Mouse (Mus musculus): ENCODE measurements around the gene Aim2. TPM values are rescaled to one million over a fixed set of nuclear protein-coding genes. Genes with fewer than 3 reads are reported as not detected.

The Aim2 gene
- polyA plus RNA-seq, 1 experiment from 2014 or later, result 1.6 TPM

Other genes starting within 250 kb of the Aim2 start
- gene Olfr1408, start 213.5 kb upstream of the Aim2 start, polyA plus RNA-seq (2015; fragmentation: Nextera tagmentation; extraction: Ambion mirVana), result not detected in 2 replicates
- gene Olfr1406, start 160.2 kb upstream of the Aim2 start, polyA plus RNA-seq (2015; fragmentation: Nextera tagmentation; extraction: Ambion mirVana), result not detected in 2 replicates
- gene Olfr218, start 153.1 kb upstream of the Aim2 start, polyA plus RNA-seq (2015; fragmentation: Nextera tagmentation; extraction: Ambion mirVana), result not detected in 2 replicates
- gene Olfr1404, start 138.5 kb upstream of the Aim2 start, polyA plus RNA-seq (2015; fragmentation: Nextera tagmentation; extraction: Ambion mirVana), result not detected in 2 replicates
- gene Fcer1a, start 123.7 kb upstream of the Aim2 start, polyA plus RNA-seq (2015; fragmentation: Nextera tagmentation; extraction: Ambion mirVana), result not detected in 2 replicates
- gene Olfr418, start 84.9 kb upstream of the Aim2 start, polyA plus RNA-seq (2015; fragmentation: Nextera tagmentation; extraction: Ambion mirVana), result not detected in 2 replicates
- not detected in 2 replicates for gene Mptx2, start 73.1 kb upstream of the Aim2 start, polyA plus RNA-seq (2015; fragmentation: Nextera tagmentation; extraction: Ambion mirVana)
- gene Ackr1, start 17.1 kb upstream of the Aim2 start, polyA plus RNA-seq (2015; fragmentation: Nextera tagmentation; extraction: Ambion mirVana), result 17.5 and 20.4 TPM in 2 replicates
- gene Cadm3, start 16.8 kb downstream of the Aim2 start, polyA plus RNA-seq (2015; fragmentation: Nextera tagmentation; extraction: Ambion mirVana), result 64.9 and 70.2 TPM in 2 replicates
- 0.15 TPM in 1 of 2 replicates, not detected in the other for gene Ifi206, start 140.2 kb downstream of the Aim2 start, polyA plus RNA-seq (2015; fragmentation: Nextera tagmentation; extraction: Ambion mirVana)
- not detected in 2 replicates for gene Ifi214, start 185.1 kb downstream of the Aim2 start, polyA plus RNA-seq (2015; fragmentation: Nextera tagmentation; extraction: Ambion mirVana)
- gene Ifi213, start 248.4 kb downstream of the Aim2 start, polyA plus RNA-seq (2015; fragmentation: Nextera tagmentation; extraction: Ambion mirVana), result 0.20 TPM in 1 of 2 replicates, not detected in the other

All from hindbrain, embryonic 16.5 days (tissue).